Mouse (Mus musculus) frontal cortex, postnatal 14 days (tissue): Measurements from ENCODE around the gene Pard3.

ENCODE experiments used
- DNase-seq, 2 experiments: peaks; one replicate each; pipeline ENCODE4 v3.0.0; 2022; ENCODE audit warnings: low spot score in 2 of 2

Pard3 gene

GRCm38 (mm10) chr8:127063551-127064360 is at the start of gene Pard3:
TSS of gene Pard3 (plus strand) at chr8:127063893.
- peak; percentile 37 to 47 for DNase-seq

GRCm38 (mm10) chr8:127021830-127022229 is 41.9 kb upstream of the Pard3 start:
- DNase-seq, result no peak

GRCm38 (mm10) chr8:127025256-127025717 is 38.4 kb upstream of the Pard3 start:
- DNase-seq, result no peak

- no peak for DNase-seq
Measured at GRCm38 (mm10) chr8:127025775-127026174, 37.9 kb upstream of the Pard3 start.

GRCm38 (mm10) chr8:127031476-127031875 is 32.2 kb upstream of the Pard3 start:
- no peak for DNase-seq

GRCm38 (mm10) chr8:127038928-127039327 is 24.8 kb upstream of the Pard3 start:
- DNase-seq, result no peak

GRCm38 (mm10) chr8:127049996-127050395 is 13.7 kb upstream of the Pard3 start:
- DNase-seq, result no peak

- DNase-seq, result no peak
Measured at GRCm38 (mm10) chr8:127052132-127052531, 11.6 kb upstream of the Pard3 start.

GRCm38 (mm10) chr8:127055081-127055480 is 8.6 kb upstream of the Pard3 start:
- DNase-seq, result no peak

GRCm38 (mm10) chr8:127058759-127059158 is 4.9 kb upstream of the Pard3 start:
- no peak for DNase-seq

- DNase-seq, result no peak
Measured at GRCm38 (mm10) chr8:127059826-127060225, 3.9 kb upstream of the Pard3 start.

GRCm38 (mm10) chr8:127064361-127065112 is 844 bp downstream of the Pard3 start:
- peak in 1 of 2 experiments; percentile 15 for DNase-seq

GRCm38 (mm10) chr8:127065113-127065473 is 1.4 kb downstream of the Pard3 start:
- no peak for DNase-seq

- no peak for DNase-seq
Measured at GRCm38 (mm10) chr8:127065791-127066190, 2.1 kb downstream of the Pard3 start.

GRCm38 (mm10) chr8:127066501-127066900 is 2.8 kb downstream of the Pard3 start:
- no peak for DNase-seq

- no peak for DNase-seq
Measured at GRCm38 (mm10) chr8:127068719-127069118, 5.0 kb downstream of the Pard3 start.

GRCm38 (mm10) chr8:127070225-127070624 is 6.5 kb downstream of the Pard3 start:
- DNase-seq, result no peak

GRCm38 (mm10) chr8:127073052-127073618 is 9.4 kb downstream of the Pard3 start:
- no peak for DNase-seq

GRCm38 (mm10) chr8:127076511-127076910 is 12.8 kb downstream of the Pard3 start:
- no peak for DNase-seq

GRCm38 (mm10) chr8:127079244-127079805 is 15.6 kb downstream of the Pard3 start:
- DNase-seq, result no peak

GRCm38 (mm10) chr8:127081297-127081696 is 17.6 kb downstream of the Pard3 start:
- no peak for DNase-seq

GRCm38 (mm10) chr8:127082486-127082885 is 18.8 kb downstream of the Pard3 start:
- no peak for DNase-seq
